Mouse (Mus musculus) kidney, adult 2 months (tissue): ENCODE data around the gene Hormad1.
"Not testable (repeated sequence)": the region's sequence is repeated elsewhere in the genome, so short reads cannot be mapped to it uniquely, and the experiment has no call there.

Source experiments
- CTCF ChIP-seq: fragments of 200-500 bp; conservative IDR thresholded peaks from 2 replicates; pipeline ENCODE4 v1.5.1; 2011; ENCODE audit warnings: low read depth, mild to moderate bottlenecking, control low read depth, low read length, moderate library complexity, mixed read lengths; ENCODE audit not compliant: insufficient read depth, insufficient read length
- POLR2A ChIP-seq: fragments of 200-500 bp; IDR thresholded peaks from one replicate; pipeline ENCODE4 v1.6.1; 2011; ENCODE audit warnings: low read depth, low read length, control low read depth

GRCm38 (mm10) chr3:95541186-95541585 lies 18.3 kb upstream of the Hormad1 start:
- not testable (repeated sequence) for TF ChIP-seq CTCF, POLR2A
